Mouse (Mus musculus) liver, postnatal 0 days (tissue): ENCODE measurements at regions not wholly inside any gene's neighbourhood (a gene's known extent, or its start where the extent isn't known, plus 50 kb on each side); places are given as distances from the start of the nearest gene placed in this dataset.
"Not testable (repeated sequence)": the region's sequence is repeated elsewhere in the genome, so short reads cannot be mapped to it uniquely, and the experiment has no call there.

Source experiments
- ATAC-seq: fragments of 200-750 bp; cut with Nextera tagmentation; 2 replicates; pipeline ENCODE4 v1.8.0; 2017; ENCODE audit warnings: mild to moderate bottlenecking, moderate library complexity
- DNase-seq: peaks from one replicate; pipeline ENCODE4 v3.0.0-alpha.2; 2016
- H3K27ac ChIP-seq: fragments of 300-500 bp; sonication (generic); 2 replicates; pipeline ENCODE4 v1.5.1; 2014; ENCODE audit warnings: antibody characterized with exemption, moderate library complexity, mild to moderate bottlenecking, low read depth
- H3K27me3 ChIP-seq: fragments of 300-500 bp; sonication (generic); 2 replicates; pipeline ENCODE4 v1.6.1; 2014; ENCODE audit warnings: low read length, control low read depth, mixed read lengths; ENCODE audit not compliant: insufficient read depth
- H3K36me3 ChIP-seq: fragments of 300-500 bp; sonication (generic); replicated peaks from 2 replicates; pipeline ENCODE4 v1.6.1; 2014; ENCODE audit warnings: mild to moderate bottlenecking, control low read depth, low read length, moderate library complexity, mixed read lengths; ENCODE audit not compliant: insufficient read depth
- H3K4me1 ChIP-seq: fragments of 300-500 bp; sonication (generic); 2 replicates; pipeline ENCODE4 v1.6.1; 2014; ENCODE audit warnings: antibody characterized with exemption, mild to moderate bottlenecking, control low read depth; ENCODE audit not compliant: insufficient read depth
- H3K4me2 ChIP-seq: fragments of 300-500 bp; sonication (generic); 2 replicates; pipeline ENCODE4 v1.6.1; 2014; ENCODE audit warnings: low read depth, mild to moderate bottlenecking, low read length, moderate library complexity, mixed read lengths
- H3K4me3 ChIP-seq: fragments of 300-500 bp; sonication (generic); 2 replicates; pipeline ENCODE4 v1.5.1; 2014; ENCODE audit warnings: low read depth, low read length
- H3K9ac ChIP-seq: fragments of 300-500 bp; sonication (generic); replicated peaks from 2 replicates; pipeline ENCODE4 v1.6.1; 2014; ENCODE audit warnings: mild to moderate bottlenecking, moderate library complexity
- H3K9me3 ChIP-seq: fragments of 300-500 bp; sonication (generic); 2 replicates; pipeline ENCODE4 v1.6.1; 2016; ENCODE audit warnings: mild to moderate bottlenecking, control low read depth, low read length, mixed read lengths
- CTCF ChIP-seq: sonication (generic); IDR thresholded peaks from 2 replicates; pipeline ENCODE4 v1.5.1; 2016; ENCODE audit warnings: antibody characterized with exemption, low read depth
- EP300 ChIP-seq: IDR thresholded peaks from 2 replicates; pipeline ENCODE4 v1.6.1; 2016; ENCODE audit warnings: antibody characterized with exemption, low read depth, mild to moderate bottlenecking
- WGBS: fragments of 180-500 bp; shearing (Covaris S2); extraction: QIAGEN DNeasy Blood & Tissue Kit; methylation state at CpG from one replicate; pipeline ENCODE4 v1.1.7; 2014; ENCODE audit not compliant: insufficient replicate concordance; 5-methylcytosine and 5-hydroxymethylcytosine counted together

- no peaks in the 10 kb centered on the region for H3K4me1 ChIP-seq
- no peaks in the 10 kb centered on the region for H3K36me3 ChIP-seq
- no peak overlapping the region for H3K27ac ChIP-seq
- DNase-seq (no peak), ATAC-seq (no peak)
- no peaks in the 10 kb centered on the region for H3K9me3 ChIP-seq
- H3K4me3 ChIP-seq, result no peak overlapping the region
- 71% methylated on average over 3 of the region's 3 CpGs for WGBS
- no peak overlapping the region for H3K9ac ChIP-seq
- no peaks in the 10 kb centered on the region for H3K27me3 ChIP-seq
- TF ChIP-seq EP300, result no peak
- H3K4me2 ChIP-seq, result no peak overlapping the region
These were observed 76.8 kb upstream of the Tars start for GRCm38 (mm10) chr15:11476248-11476647.

- DNase-seq (no peak), ATAC-seq (no peak)
- no peak for TF ChIP-seq EP300
- TF ChIP-seq CTCF, result no peak
- Histone ChIP-seq H3K9ac (no peak overlapping the region), H3K9me3 (no peaks in the 10 kb centered on the region), H3K27me3 (no peaks in the 10 kb centered on the region), H3K36me3 (no peaks in the 10 kb centered on the region), H3K4me3 (no peak overlapping the region), H3K4me1 (no peaks in the 10 kb centered on the region), H3K4me2 (no peak overlapping the region), H3K27ac (no peak overlapping the region)
- 80% methylated on average over 2 of the region's 2 CpGs for WGBS
These were observed 63.9 kb upstream of the Tars start for GRCm38 (mm10) chr15:11463341-11463740.

GRCm38 (mm10) chr15:11461575-11461974, 62.1 kb upstream of the Tars start:
- H3K4me3 ChIP-seq, H3K9ac ChIP-seq, H3K9me3 ChIP-seq, H3K4me2 ChIP-seq, H3K27ac ChIP-seq, ATAC-seq, H3K27me3 ChIP-seq, DNase-seq, H3K36me3 ChIP-seq, H3K4me1 ChIP-seq: not testable (repeated sequence)
- WGBS, result 80% methylated on average over 2 of the region's 2 CpGs

- Histone ChIP-seq H3K9me3 (no peaks in the 10 kb centered on the region), H3K4me3 (no peak overlapping the region), H3K9ac (no peak overlapping the region), H3K4me1 (no peaks in the 10 kb centered on the region), H3K4me2 (no peak overlapping the region), H3K36me3 (no peaks in the 10 kb centered on the region), H3K27ac (no peak overlapping the region), H3K27me3 (no peaks in the 10 kb centered on the region)
- no peak for DNase-seq
- WGBS, result 82% methylated on average over 2 of the region's 2 CpGs
- TF ChIP-seq CTCF (no peak), EP300 (no peak)
- no peak for ATAC-seq
These were observed 59.8 kb upstream of the Tars start for GRCm38 (mm10) chr15:11459306-11459705.

- Histone ChIP-seq H3K9ac (no peak overlapping the region), H3K27ac (no peak overlapping the region), H3K9me3 (no peaks in the 10 kb centered on the region), H3K27me3 (no peaks in the 10 kb centered on the region), H3K4me1 (no peaks in the 10 kb centered on the region), H3K4me3 (no peak overlapping the region), H3K4me2 (no peak overlapping the region), H3K36me3 (no peaks in the 10 kb centered on the region)
- ATAC-seq (no peak), DNase-seq (no peak)
- TF ChIP-seq CTCF, result no peak
- no peak for TF ChIP-seq EP300
- WGBS, result 73% methylated on average over 8 of the region's 8 CpGs
These were observed 57.8 kb upstream of the Tars start for GRCm38 (mm10) chr15:11457278-11457677.

GRCm38 (mm10) chr15:11455982-11456381, 56.5 kb upstream of the Tars start:
- no peak overlapping the region for H3K4me3 ChIP-seq
- ATAC-seq (no peak), DNase-seq (no peak)
- H3K27me3 ChIP-seq, result no peaks in the 10 kb centered on the region
- H3K4me1 ChIP-seq, result no peaks in the 10 kb centered on the region
- no peaks in the 10 kb centered on the region for H3K36me3 ChIP-seq
- no peak for TF ChIP-seq CTCF
- no peak for TF ChIP-seq EP300
- no peak overlapping the region for H3K4me2 ChIP-seq
- no peak overlapping the region for H3K9ac ChIP-seq
- no peaks in the 10 kb centered on the region for H3K9me3 ChIP-seq
- 65% methylated on average over 6 of the region's 6 CpGs for WGBS
- no peak overlapping the region for H3K27ac ChIP-seq

GRCm38 (mm10) chr15:11455366-11455785, 55.9 kb upstream of the Tars start:
- 80% methylated on average over 11 of the region's 11 CpGs for WGBS
- Histone ChIP-seq H3K9ac (no peak overlapping the region), H3K4me3 (no peak overlapping the region), H3K27ac (no peak overlapping the region), H3K9me3 (no peaks in the 10 kb centered on the region), H3K4me1 (no peaks in the 10 kb centered on the region), H3K36me3 (no peaks in the 10 kb centered on the region), H3K4me2 (no peak overlapping the region), H3K27me3 (no peaks in the 10 kb centered on the region)
- no peak for DNase-seq
- no peak for TF ChIP-seq CTCF
- TF ChIP-seq EP300, result no peak
- no peak for ATAC-seq
